Mouse (Mus musculus) embryonic facial prominence, embryonic 10.5 days (tissue): ENCODE measurements around the gene Arl5c. TPM values are rescaled to one million over a fixed set of nuclear protein-coding genes. Genes with fewer than 3 reads are reported as not detected.

Experiments used
- DNase-seq: peaks from one replicate; pipeline ENCODE4 v3.0.0-alpha.2; 2017; ENCODE audit warnings: low spot score
- H3K27ac ChIP-seq: fragments of 300-500 bp; sonication (generic); replicated peaks from 2 replicates; pipeline ENCODE4 v1.5.1; 2016; ENCODE audit warnings: mild to moderate bottlenecking
- H3K27me3 ChIP-seq: fragments of 300-500 bp; sonication (generic); replicated peaks from 2 replicates; pipeline ENCODE4 v1.6.1; 2016; ENCODE audit warnings: low read depth, mild to moderate bottlenecking; ENCODE audit not compliant: poor library complexity, severe bottlenecking
- H3K36me3 ChIP-seq: fragments of 300-500 bp; sonication (generic); replicated peaks from 2 replicates; pipeline ENCODE4 v1.6.1; 2016; ENCODE audit warnings: mild to moderate bottlenecking, moderate library complexity
- H3K4me1 ChIP-seq: fragments of 300-500 bp; sonication (generic); 2 replicates; pipeline ENCODE4 v1.6.1; 2016
- H3K4me3 ChIP-seq: fragments of 300-500 bp; sonication (generic); 2 replicates; pipeline ENCODE4 v1.5.1; 2016; ENCODE audit warnings: mild to moderate bottlenecking, moderate library complexity
- H3K9me3 ChIP-seq: fragments of 300-500 bp; sonication (generic); 2 replicates; pipeline ENCODE4 v1.6.1; 2016; ENCODE audit warnings: mild to moderate bottlenecking
- WGBS: fragments of 180-500 bp; shearing (Covaris S2); methylation state at CpG from one replicate; pipeline ENCODE4 v1.1.7; 2016; 5-methylcytosine and 5-hydroxymethylcytosine counted together
- polyA plus RNA-seq: library from polyadenylated mRNA; unstranded; fragments of >200 nt; fragmentation: Nextera tagmentation; extraction: Ambion mirVana; gene quantifications from 2 replicates; pipeline ENCODE4 v1.2.1, GENCODE M21; 2016

The Arl5c gene
- polyA plus RNA-seq, 1 experiment from 2014 or later = 15.6 TPM

GRCm38 (mm10) chr11:98027297-98027688, 31.3 kb upstream of the Arl5c start:
- no peak for DNase-seq
- WGBS = 0% methylated on average over 18 of the region's 18 CpGs

DNA sequence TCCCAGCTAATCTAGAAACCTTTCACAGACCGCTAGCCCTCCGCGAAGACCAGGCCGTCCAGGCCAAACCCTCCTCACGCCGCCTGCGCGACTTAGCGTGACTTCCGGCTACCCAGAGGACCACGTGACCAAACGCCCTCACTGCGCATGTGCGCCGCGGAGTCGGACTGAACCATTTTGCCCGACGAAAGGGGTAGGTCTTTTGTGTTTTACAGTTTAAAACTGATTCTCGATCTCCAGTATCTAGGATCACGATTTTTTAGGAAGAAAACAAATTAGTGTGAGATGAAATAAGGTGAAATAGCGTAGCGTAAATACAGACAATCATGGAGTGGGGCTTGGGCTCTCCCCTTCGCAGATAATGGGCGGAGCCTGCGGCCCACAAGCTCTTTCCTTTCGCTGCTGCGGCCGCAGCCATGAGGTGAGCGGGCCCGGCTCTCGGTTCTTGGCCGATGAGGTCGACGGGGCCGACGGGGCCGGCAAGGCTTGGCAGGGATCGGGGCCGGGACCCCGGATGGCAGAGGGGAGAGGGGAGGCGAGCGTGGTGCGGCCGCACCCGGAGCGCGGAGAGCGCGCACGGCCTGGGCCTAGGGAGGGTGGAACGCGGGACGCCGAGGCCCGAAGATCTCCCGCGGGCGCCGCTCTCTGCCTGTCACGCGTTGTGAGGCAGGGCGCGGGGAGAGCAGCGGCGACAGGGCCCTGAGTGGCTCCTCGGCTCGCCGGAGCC, 30.8 kb upstream of the Arl5c start, which contains the start of gene Rpl19:
Gene Rpl19 (plus strand): TSS at position 141 of the 727 bp plus-strand sequence.
- peak; percentile 93 for DNase-seq
- WGBS = under 1% methylated on average over 69 of the region's 69 CpGs
- H3K4me3 ChIP-seq = peak within 1 kb of the TSS; percentile 100

More at GRCm38 (mm10) chr11:98027297-98027688, 31.3 kb upstream of the Arl5c start:
- Histone ChIP-seq H3K4me1 (peaks cover 34% of the 10 kb centered on the region), H3K27ac (peak overlapping the region; percentile 99), H3K4me3 (peak overlapping the region; percentile 100), H3K36me3 (peaks cover 42% of the 10 kb centered on the region), H3K27me3 (no peaks in the 10 kb centered on the region), H3K9me3 (no peaks in the 10 kb centered on the region)

DNA sequence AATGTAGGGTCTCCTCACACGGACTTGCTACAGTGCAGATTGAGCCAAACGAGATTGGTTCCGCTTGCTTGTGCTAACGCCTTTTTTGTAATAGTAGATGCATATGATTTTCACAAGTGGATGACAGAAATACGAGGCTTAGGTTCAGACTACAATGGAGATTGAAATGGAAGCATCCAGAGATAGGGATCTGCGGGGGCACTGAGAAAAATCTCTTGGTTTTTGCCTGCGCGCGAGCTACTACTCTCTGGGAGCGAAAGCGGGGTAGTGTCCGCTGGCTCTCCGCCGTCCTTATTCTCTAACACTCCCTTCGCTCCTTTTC, 30.2 kb upstream of the Arl5c start:
- Histone ChIP-seq H3K27me3 (peaks cover 7% of the 10 kb centered on the region), H3K36me3 (peaks cover 34% of the 10 kb centered on the region), H3K4me3 (peak overlapping the region; percentile 100), H3K4me1 (peaks cover 44% of the 10 kb centered on the region), H3K9me3 (no peaks in the 10 kb centered on the region), H3K27ac (peak overlapping the region; percentile 99)
- 8% methylated on average over 15 of the region's 15 CpGs for WGBS
- no peak for DNase-seq

More for the DNA sequence above, 30.8 kb upstream of the Arl5c start, which contains the start of gene Rpl19:
- H3K4me1 ChIP-seq = peaks cover 39% of the 10 kb centered on the region
- peaks cover 2% of the 10 kb centered on the region for H3K27me3 ChIP-seq
- H3K27ac ChIP-seq = peak within 1 kb of the TSS; percentile 99
- no peaks in the 10 kb centered on the region for H3K9me3 ChIP-seq
- peaks cover 36% of the 10 kb centered on the region for H3K36me3 ChIP-seq

- peaks cover 17% of the 10 kb centered on the region for H3K36me3 ChIP-seq
- H3K27me3 ChIP-seq = peaks cover 24% of the 10 kb centered on the region
- 88% methylated on average over 3 of the region's 3 CpGs for WGBS
- H3K9me3 ChIP-seq = no peaks in the 10 kb centered on the region
- no peak overlapping the region for H3K27ac ChIP-seq
- DNase-seq = no peak
- H3K4me1 ChIP-seq = peaks cover 61% of the 10 kb centered on the region
- no peak overlapping the region for H3K4me3 ChIP-seq
Observed at GRCm38 (mm10) chr11:98024516-98024915, 28.5 kb upstream of the Arl5c start.

DNA sequence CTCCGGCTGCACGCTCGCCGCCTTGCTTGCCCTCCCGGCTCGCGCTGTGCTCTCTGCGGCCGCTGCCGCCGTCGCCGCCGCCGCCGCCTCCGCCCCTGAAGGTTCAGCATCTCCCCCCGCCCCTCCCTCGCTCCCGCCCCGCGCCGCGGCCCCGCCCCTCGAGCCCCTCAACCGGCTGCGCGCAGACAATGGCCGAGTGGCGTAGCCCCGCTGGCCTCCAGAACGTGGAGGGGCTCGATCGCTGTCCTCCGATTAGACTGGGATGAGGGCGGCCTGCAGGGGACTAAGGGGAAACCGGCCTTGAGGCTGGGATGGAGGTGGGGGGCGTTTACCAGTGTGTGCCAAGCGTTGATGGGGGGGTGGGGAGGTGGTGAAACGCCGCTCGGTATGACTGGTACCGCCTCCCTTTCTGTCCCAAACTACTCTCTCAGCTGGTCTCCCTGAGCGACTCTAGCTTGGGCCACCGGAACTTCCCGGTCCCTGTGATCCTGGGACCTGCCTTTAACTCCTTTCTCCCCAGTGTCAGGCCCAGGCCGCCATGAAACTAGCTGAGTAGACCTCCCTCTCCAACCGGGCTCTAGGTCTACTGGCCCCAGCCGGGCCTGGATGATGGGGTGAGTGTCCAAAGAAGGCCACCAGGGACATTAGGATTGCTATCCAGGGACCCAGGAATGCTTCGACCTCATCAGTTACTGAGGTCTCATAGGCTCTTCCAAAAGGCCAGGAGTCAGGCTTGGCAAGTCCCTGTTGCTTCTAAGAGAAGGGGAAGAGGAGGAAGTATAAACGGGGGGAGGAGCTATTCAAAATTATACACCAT, 26.8 kb upstream of the Arl5c start, which contains the start of gene Cacnb1:
Gene Cacnb1 (minus strand): TSS at position 480 of the 817 bp plus-strand sequence.
- Histone ChIP-seq H3K4me3 (peak within 1 kb of the TSS; percentile 87), H3K36me3 (peaks cover 5% of the 10 kb centered on the region; the same call in 1 of the 2 replicates), H3K4me1 (peaks cover 66% of the 10 kb centered on the region), H3K9me3 (no peaks in the 10 kb centered on the region), H3K27me3 (peaks cover 26% of the 10 kb centered on the region), H3K27ac (peak within 1 kb of the TSS; percentile 94)
- peak; percentile 91 for DNase-seq
- WGBS = under 1% methylated on average over 52 of the region's 52 CpGs

DNA sequence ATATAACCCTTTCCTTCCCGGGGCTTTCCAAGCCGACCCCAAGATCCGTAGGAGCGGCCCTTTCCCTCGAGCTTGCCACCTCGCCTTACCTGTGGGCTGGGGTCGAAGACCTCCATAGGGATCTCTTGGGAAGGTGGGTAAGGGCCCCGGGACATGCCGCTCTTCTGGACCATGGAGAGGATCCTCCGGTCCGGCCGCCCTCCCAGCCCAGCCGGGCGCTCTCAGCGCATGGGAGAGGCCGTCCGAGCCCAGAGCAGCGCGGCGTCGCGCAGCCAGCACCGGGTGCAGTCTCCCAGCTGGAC, 26.2 kb upstream of the Arl5c start:
- DNase-seq = no peak
- peaks cover 11% of the 10 kb centered on the region for H3K36me3 ChIP-seq
- peak overlapping the region; percentile 87 for H3K4me3 ChIP-seq
- no peaks in the 10 kb centered on the region for H3K9me3 ChIP-seq
- H3K4me1 ChIP-seq = peaks cover 64% of the 10 kb centered on the region
- peaks cover 26% of the 10 kb centered on the region for H3K27me3 ChIP-seq
- peak overlapping the region; percentile 94 for H3K27ac ChIP-seq
- WGBS = under 1% methylated on average over 23 of the region's 23 CpGs

DNA sequence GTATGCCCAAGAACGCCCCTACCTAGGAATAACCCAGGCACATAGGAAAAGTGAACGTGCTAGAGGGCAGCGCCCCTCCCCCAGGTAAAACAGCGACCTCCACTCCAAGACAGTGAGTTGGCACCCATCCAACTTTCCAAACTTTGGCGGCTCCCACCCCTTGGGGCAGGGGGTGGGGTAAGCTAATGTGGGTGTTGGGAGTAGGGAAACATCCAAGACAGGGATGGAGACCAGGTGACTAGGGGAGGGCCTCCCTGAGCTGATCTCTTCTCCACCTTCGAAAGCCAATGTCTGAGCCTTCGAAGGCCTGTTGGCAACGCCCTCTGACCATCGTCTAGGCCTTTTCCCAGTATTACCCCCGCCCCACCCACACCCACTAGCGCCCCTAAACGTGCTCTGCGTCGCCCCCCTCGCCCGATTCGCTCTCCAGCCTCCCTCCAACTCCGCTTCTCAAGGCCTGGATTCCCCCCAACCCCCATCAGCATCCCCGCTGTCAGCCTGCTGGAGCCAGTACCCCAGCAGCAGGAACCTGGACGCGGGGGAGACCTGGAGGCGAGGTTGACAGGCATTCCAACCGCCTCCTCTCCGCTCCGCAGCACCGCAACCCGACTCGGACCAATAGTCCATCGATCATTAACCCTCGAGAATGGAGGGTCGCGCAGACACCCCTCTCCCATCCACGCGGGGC, 25.7 kb upstream of the Arl5c start:
- no peaks in the 10 kb centered on the region for H3K9me3 ChIP-seq
- peak; percentile 59 for DNase-seq
- peak overlapping the region; percentile 94 for H3K27ac ChIP-seq
- peaks cover 16% of the 10 kb centered on the region for H3K36me3 ChIP-seq
- WGBS = 4% methylated on average over 34 of the region's 34 CpGs
- H3K4me3 ChIP-seq = peak overlapping the region; percentile 87
- H3K4me1 ChIP-seq = peaks cover 68% of the 10 kb centered on the region
- H3K27me3 ChIP-seq = peaks cover 26% of the 10 kb centered on the region

DNA sequence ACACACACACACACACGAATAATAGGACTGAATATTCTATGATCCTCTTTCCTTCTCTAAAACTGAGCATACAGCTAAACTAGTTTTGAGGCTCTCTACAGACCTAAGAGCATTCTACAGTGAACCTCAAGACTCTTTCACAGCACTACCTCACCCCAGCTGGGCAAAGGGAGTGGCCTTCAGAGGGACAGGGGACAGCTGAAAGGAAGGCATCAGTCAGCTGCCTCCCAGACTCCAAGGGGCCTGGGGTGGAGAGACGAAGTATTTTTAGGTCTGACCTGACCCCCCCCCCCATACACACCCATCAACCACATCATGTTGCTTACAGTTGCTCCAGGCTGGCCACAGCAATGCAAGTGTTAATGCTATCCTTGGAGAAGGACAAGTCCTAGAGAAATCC, 25.1 kb upstream of the Arl5c start:
- Histone ChIP-seq H3K36me3 (peaks cover 21% of the 10 kb centered on the region), H3K27ac (no peak overlapping the region), H3K4me3 (peak overlapping the region; percentile 87), H3K27me3 (peaks cover 26% of the 10 kb centered on the region), H3K9me3 (no peaks in the 10 kb centered on the region), H3K4me1 (peaks cover 68% of the 10 kb centered on the region)
- WGBS = 52% methylated on average over 2 of the region's 2 CpGs
- no peak for DNase-seq

- Histone ChIP-seq H3K36me3 (peaks cover 26% of the 10 kb centered on the region), H3K27me3 (peaks cover 26% of the 10 kb centered on the region), H3K4me3 (peak overlapping the region; percentile 87; the same call in 1 of the 2 replicates), H3K4me1 (peaks cover 64% of the 10 kb centered on the region), H3K9me3 (no peaks in the 10 kb centered on the region), H3K27ac (no peak overlapping the region)
- WGBS = 57% methylated on average over 1 of the region's 1 CpGs
- DNase-seq = no peak
Observed at GRCm38 (mm10) chr11:98020710-98021109, 24.7 kb upstream of the Arl5c start.

GRCm38 (mm10) chr11:98019883-98020610, 24.1 kb upstream of the Arl5c start:
- 0 out of 2 replicates have a peak overlapping the region, but pooled peaks have one; percentile 7 for H3K27ac ChIP-seq
- no peaks in the 10 kb centered on the region for H3K9me3 ChIP-seq
- peak overlapping the region; percentile 19; the same call in 1 of the 2 replicates for H3K4me3 ChIP-seq
- DNase-seq = no peak
- H3K27me3 ChIP-seq = peaks cover 26% of the 10 kb centered on the region
- peaks cover 32% of the 10 kb centered on the region for H3K36me3 ChIP-seq
- 35% methylated on average over 8 of the region's 8 CpGs for WGBS
- H3K4me1 ChIP-seq = peaks cover 61% of the 10 kb centered on the region

GRCm38 (mm10) chr11:98018858-98019641, 23.1 kb upstream of the Arl5c start:
- Histone ChIP-seq H3K27ac (0 out of 2 replicates have a peak overlapping the region, but pooled peaks have one; percentile 16), H3K27me3 (peaks cover 26% of the 10 kb centered on the region), H3K36me3 (peaks cover 40% of the 10 kb centered on the region), H3K4me3 (peak overlapping the region; percentile 19; the same call in 1 of the 2 replicates), H3K4me1 (peaks cover 61% of the 10 kb centered on the region), H3K9me3 (no peaks in the 10 kb centered on the region)
- peak; percentile 65 for DNase-seq
- 30% methylated on average over 10 of the region's 10 CpGs for WGBS
